Mouse (Mus musculus): ENCODE measurements around the gene Ptma. TPM values are rescaled to one million over a fixed set of nuclear protein-coding genes. Genes with fewer than 3 reads are reported as not detected.
"Not testable (repeated sequence)": the region's sequence is repeated elsewhere in the genome, so short reads cannot be mapped to it uniquely, and the experiment has no call there.

Gene Ptma
- total RNA-seq (2015): 6,310 and 6,455 TPM in 2 replicates
- total RNA-seq (2017): 6,827 and 7,265 TPM in 2 replicates

DNA sequence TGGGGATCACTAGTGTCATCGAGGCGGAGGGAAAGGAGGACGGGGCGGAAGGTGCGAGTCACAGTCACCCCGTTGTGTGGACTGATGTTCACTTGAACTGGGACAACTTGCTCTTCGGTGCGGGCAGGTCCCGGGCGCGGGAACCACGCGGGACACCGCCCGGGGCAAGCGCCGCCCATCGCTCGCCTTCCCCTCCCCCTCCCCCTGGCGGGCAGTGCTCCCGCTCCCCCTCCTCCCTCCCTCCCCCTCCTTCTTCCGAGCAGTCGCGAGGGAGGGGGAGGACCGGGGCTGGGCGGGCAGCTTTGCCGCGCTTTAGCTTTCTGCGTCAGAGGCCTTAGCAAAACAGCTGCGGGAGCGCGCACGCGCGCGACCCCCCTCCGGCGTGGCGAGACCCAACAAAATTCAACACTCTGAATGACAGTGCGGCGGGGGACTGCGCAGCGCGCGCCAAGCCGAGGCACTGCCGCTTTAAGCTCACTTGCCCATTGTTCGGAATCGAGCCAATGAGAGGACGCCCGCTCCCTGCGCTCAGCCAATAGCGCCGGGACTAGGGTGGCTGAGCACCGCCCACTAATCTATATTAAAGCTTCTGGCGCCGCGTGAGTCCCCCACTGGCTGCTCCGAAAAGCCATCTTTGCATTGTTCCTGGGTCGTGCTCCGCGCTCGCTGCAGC, at the start of gene Ptma:
Gene Ptma, plus strand, starts transcription at position 611 of the 673 bp plus-strand sequence.
- ATAC-seq (replicated peaks; ENCODE audit: poor library complexity): peak; percentile 47

GRCm38 (mm10) chr1:86477738-86478285, 48.7 kb upstream of the Ptma start:
- no peak for ATAC-seq (replicated peaks; ENCODE audit: poor library complexity)

DNA sequence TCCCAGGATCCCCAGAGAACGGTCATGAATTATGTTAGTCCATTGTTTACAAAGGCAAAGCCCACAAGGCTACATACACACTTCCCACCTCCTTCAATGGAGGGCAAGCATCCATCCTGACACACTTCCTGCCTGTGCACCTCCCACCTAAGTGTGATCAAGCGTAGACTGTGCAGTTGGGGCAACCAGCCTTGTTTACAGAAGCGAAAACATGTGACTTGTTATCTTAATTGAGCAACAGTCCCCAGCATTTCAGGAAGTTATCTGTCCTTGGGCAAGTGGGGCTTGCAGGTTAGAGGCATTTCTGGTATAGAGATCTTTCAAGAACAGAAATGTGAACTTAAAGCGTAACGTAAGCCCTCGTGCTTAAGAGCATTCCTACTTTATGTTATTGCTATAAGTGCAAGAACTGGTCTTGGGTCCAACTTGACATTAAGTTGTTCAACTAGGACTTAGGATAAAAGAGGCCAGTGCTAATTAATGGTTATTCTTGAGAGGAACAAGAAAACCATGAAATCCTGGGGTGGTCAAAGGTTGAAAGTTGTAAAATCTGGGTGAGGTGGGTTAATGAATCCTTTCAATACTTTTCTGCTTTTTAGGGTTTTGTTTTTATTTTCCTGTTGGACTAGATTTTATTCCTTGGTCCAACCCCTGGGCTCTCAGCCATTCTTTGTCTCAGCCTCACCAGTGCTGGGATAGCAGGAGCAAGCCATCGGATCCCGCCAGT, 47.3 kb upstream of the Ptma start:
- ATAC-seq (replicated peaks; ENCODE audit: poor library complexity): peak; percentile 98

DNA sequence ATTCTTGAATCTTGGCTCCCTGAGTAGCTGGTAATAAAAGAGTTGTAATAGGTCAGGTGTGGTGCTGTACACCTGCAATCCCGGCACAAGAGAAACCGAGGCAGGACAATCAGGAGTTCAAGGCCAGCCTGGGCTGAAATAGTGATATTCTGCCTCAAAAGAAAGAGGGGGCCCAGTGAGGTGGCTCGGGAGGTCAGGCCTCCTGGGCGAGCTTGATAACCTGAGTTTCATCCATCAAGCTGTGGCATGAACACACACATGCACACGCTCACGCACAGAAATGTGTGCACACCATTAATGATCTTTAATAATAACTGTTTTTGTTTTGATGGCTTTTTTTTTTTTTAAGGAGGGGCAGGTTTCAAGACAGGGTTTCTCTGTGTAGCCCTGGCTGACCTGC, 46.2 kb upstream of the Ptma start:
- ATAC-seq (replicated peaks; ENCODE audit: poor library complexity): no peak

DNA sequence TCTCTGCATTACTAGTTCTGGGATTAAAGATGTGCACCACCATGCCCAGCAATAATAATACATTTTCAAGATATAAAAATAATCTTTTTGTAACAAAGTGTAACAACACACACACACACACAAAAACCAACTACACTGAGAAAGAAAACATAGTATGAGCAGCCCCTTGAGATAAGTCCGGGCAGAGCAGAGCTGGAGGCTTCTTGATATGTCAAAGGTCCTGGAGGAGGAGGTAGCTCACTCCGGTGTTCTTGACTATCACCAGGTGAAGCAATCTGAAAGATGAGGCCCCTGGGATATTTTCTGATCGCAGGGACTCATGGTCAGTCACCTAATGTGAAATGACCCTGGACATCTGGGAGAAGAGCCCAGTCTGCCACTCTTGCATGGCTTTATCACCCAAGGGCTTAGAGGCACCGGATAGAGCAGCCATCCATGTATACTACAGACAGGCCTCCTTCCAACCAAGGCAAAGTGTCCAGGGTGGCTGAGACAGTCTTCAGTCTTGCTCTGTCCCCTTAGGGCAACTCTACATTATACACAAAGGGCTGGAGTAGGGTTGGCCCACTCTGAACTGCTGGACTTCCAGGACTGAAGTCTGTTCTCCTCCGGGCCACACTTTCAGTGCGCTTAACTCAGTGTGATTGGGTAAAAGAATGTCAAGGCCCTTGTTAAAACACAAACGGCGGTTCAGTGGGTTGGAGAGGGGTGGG, 45.6 kb upstream of the Ptma start:
- ATAC-seq (replicated peaks; ENCODE audit: poor library complexity): no peak

DNA sequence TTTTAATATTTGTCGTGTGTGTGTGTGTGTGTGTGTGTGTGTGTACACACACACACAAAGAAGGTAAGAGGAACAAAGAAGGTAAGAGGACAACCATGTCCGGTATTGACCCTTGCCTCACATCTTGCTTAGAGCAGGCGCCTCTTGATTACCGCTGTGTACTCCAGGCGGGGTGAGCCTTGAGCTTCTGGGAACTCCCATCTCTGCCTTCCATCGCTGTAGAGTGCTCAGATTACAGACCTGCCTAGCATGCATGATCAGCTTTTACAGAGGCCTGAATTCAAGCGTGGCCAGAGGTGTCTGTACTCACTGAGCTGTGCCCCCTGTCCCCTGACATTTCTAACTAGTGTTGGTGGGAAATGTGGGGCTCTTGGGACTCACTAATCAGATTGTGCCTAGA, 45.1 kb upstream of the Ptma start:
- no peak for ATAC-seq (replicated peaks; ENCODE audit: poor library complexity)

- ATAC-seq (replicated peaks; ENCODE audit: poor library complexity): no peak
These were observed 44.2 kb upstream of the Ptma start for GRCm38 (mm10) chr1:86482288-86482687.

DNA sequence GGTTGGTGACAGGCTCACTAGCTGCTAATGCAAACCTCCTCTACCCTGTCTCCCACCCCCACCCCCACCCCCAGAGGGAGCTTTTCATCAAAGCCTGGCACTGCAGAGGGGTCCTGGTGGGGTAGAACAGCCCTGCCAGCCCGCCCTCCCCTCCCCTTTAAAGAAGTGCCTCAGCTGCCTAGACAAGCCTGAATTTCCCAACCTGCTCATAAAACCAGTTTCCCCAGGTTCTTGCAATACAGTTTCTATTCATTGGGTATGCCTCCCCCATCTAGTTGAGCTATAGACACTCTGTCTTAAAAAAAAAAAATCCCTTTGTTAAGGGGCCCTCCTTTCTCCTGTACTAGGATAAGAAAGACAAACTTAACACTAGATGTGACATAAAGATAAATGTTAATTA, 43.8 kb upstream of the Ptma start:
- no peak for ATAC-seq (replicated peaks; ENCODE audit: poor library complexity)

DNA sequence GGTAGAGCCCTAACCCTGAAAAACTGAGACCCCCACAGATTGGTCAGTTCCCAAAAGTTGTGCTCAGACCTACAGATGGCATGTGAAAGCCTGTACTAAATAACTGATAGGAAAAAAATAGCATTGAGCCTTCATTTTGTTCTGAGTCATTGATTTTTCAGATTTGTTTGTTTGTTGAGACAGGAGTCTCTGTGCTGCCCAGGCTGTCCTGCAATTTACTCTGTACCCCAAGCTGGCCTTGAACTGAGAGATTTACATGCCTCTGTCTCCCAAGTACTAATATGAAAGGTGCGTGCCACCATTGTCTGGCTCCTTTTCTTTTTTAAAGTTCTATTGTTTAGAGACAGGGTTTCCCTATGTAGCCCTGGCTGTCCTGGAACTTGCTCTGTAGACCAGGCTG, 41.2 kb upstream of the Ptma start:
- no peak for ATAC-seq (replicated peaks; ENCODE audit: poor library complexity)

GRCm38 (mm10) chr1:86485858-86486257, 40.7 kb upstream of the Ptma start:
- not testable (repeated sequence) for ATAC-seq (replicated peaks; ENCODE audit: poor library complexity)

DNA sequence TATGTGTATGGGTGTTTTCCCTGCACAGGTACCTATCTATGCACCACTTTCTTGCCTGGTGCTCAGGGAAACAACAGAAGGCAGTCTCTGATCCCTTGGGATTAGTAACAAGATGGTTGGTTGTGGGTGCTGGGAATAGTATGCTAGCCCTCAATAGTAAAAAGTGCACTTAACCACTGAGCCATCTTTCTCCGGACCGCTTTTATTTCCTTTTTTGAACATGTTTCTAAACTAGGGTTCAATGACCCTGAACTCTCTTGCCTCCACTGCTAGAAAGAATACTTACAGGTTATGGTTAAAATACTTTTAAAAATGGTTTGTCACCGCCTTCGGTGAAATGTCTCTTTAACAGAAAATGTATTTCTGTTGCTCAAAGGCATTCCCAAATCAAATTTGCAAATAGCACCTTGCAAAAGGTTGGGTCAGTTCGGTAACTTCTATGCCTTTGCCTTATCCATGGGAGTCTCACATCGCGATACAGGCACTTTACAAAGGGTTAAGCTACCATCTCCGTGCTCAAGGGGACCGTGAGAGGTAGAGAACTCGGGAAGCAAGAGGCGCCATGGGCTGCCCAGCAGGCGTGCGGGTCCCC, 39.7 kb upstream of the Ptma start:
- no peak for ATAC-seq (replicated peaks; ENCODE audit: poor library complexity)

DNA sequence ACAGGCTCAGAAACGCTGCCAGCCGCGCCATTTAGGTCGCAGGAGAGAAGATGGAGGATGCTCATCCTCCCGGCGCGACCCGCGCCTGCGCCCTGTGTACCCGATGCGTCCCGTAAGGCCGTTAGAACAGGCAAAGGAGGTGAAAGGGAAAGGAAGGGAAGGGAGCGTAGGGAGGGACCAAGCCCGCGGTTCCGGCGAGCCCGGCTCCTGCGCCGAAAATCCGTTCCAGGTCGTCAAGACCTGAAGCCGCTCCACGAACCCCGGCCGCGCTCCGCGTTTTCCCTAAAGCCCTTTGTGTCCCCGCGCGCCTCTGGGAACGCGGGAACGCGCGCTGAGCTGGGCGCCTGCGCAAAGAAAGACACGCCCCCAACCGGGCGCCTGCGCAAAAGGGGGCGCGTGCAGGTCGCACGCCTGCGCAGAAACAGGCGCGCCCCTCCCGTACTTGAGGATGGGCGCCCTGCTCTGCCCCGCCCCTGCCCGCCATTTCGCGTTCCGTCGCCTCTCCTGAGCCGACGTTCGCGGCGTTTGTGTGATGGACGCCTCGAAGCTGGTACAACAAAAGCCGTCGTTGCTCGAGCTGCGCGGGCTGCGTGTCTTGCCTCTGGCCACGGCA, 39.1 kb upstream of the Ptma start:
- ATAC-seq (replicated peaks; ENCODE audit: poor library complexity): peak; percentile 92

DNA sequence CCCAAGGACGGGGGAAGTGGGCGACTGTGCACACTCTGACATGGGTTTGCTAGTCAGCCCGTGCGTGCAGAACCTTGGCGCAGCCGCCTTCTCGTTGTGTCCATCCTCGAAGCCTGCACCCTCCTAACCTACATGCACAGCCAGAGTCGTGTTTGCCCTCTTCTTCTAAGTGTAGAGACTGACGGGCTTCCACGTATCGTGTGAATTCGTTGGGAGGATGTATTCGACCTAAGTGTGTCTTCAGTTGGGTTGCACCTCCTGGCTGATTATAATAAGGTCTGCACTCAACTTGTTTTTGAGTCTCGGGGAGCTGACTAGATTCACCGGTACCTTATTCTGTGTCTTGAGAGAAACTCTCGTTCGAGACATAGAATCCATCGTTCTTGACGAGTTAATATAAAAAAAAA, 38.6 kb upstream of the Ptma start:
- ATAC-seq (replicated peaks; ENCODE audit: poor library complexity): no peak

GRCm38 (mm10) chr1:86488326-86488725, 38.2 kb upstream of the Ptma start:
- ATAC-seq (replicated peaks; ENCODE audit: poor library complexity): no peak

- ATAC-seq (replicated peaks; ENCODE audit: poor library complexity): no peak
These were observed 37.8 kb upstream of the Ptma start for GRCm38 (mm10) chr1:86488774-86489173.

DNA sequence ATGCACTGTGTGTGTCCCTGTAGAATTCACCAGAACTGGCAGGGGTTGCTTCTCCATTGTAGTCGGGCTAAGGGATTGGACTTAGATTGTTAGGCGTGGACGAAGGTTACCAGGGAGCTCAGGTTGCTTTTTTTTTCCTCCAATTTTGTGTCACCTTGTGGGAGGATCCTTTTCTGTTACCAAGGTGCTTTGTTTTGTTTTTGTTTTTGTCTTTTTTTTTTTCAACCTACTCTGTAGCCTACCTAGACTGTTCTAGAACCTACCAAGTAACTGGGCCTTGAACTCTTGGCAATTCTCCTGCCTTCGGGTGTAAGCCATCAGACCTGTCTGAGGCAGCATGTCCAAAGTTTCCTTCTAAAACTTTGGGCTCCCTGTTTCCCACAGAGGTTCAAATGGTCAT, 36.6 kb upstream of the Ptma start:
- ATAC-seq (replicated peaks; ENCODE audit: poor library complexity): no peak

DNA sequence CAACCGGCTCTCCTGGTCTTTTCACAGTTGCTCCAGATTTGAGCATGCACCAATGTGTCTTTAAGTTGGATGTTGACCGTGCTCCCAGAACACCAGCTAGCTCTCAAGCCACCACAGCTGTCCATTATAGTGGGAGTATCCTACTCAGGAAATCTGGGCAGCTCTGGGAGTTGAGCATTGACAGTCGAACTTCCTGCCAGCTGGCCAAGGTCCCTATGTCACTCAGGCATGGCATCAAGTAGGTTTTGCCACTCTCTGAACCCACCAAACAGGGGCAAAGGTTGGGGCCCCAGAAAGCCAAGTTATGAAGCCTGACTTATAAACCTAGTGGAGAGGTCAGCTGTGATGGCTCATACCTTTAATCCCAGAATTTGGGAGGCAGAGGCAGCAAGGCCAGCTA, 35.8 kb upstream of the Ptma start:
- ATAC-seq (replicated peaks; ENCODE audit: poor library complexity): no peak

DNA sequence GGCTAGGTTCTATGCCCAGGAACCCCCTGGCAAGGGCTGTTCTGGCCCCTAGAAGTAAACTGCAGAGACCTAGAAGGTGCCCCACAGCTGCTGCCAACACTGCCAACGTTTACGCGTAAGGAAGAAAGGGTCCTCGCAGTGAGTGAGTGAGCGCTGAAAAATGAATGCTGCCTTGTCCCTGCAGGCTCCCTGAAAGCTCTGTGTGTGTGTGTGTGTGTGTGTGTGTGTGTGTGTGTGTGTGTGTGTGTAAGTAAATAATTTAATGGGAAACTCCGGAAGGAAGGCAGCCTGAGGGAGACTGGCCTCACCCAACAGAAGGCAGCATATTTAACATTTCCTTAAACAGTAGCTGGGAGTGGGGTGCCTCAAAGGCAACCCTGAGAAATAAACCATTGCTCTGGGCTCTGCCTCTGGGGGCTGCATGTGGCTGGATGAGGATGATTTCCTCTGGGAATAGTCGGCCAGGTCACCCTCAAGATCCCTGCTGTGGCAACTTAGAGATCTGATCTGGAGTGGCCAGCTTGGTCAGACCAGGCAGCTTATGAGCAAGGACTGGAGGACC, 34.9 kb upstream of the Ptma start:
- ATAC-seq (replicated peaks; ENCODE audit: poor library complexity): no peak

GRCm38 (mm10) chr1:86492095-86493070, 34.1 kb upstream of the Ptma start:
- peak; percentile 79 for ATAC-seq (replicated peaks; ENCODE audit: poor library complexity)

All from megakaryocyte progenitor cell, adult 5-6 weeks (primary cell).